Mouse (Mus musculus) hindbrain, embryonic 13.5 days (tissue): Measurements from ENCODE around the gene Pdpn. TPM values are rescaled to one million over a fixed set of nuclear protein-coding genes. Genes with fewer than 3 reads are reported as not detected.
"Not testable (repeated sequence)": the region's sequence is repeated elsewhere in the genome, so short reads cannot be mapped to it uniquely, and the experiment has no call there.

Experiments used
- ATAC-seq: fragments of 200-750 bp; cut with Nextera tagmentation; 2 replicates; pipeline ENCODE4 v1.8.0; 2017; ENCODE audit warnings: moderate TSS enrichment; ENCODE audit not compliant: low FRiP score
- H3K27ac ChIP-seq: fragments of 300-500 bp; sonication (generic); 2 replicates; pipeline ENCODE4 v1.5.1; 2015; ENCODE audit warnings: inconsistent platforms, mild to moderate bottlenecking, moderate library complexity
- H3K27me3 ChIP-seq: fragments of 300-500 bp; sonication (generic); 2 replicates; pipeline ENCODE4 v1.6.1; 2015; ENCODE audit warnings: mild to moderate bottlenecking, inconsistent platforms
- H3K36me3 ChIP-seq: fragments of 300-500 bp; sonication (generic); 2 replicates; pipeline ENCODE4 v1.6.1; 2015; ENCODE audit warnings: mild to moderate bottlenecking, inconsistent platforms
- H3K4me1 ChIP-seq: fragments of 300-500 bp; sonication (generic); replicated peaks from 2 replicates; pipeline ENCODE4 v1.6.1; 2015; ENCODE audit warnings: inconsistent platforms
- H3K4me2 ChIP-seq: fragments of 300-500 bp; sonication (generic); 2 replicates; pipeline ENCODE4 v1.6.1; 2015; ENCODE audit warnings: inconsistent platforms, mild to moderate bottlenecking, moderate library complexity
- H3K4me3 ChIP-seq: fragments of 300-500 bp; sonication (generic); 2 replicates; pipeline ENCODE4 v1.5.1; 2015; ENCODE audit warnings: mild to moderate bottlenecking, inconsistent platforms
- H3K9ac ChIP-seq: fragments of 300-500 bp; sonication (generic); 2 replicates; pipeline ENCODE4 v1.6.1; 2015; ENCODE audit warnings: mild to moderate bottlenecking, inconsistent platforms
- H3K9me3 ChIP-seq: fragments of 300-500 bp; sonication (generic); 2 replicates; pipeline ENCODE4 v1.6.1; 2016; ENCODE audit warnings: inconsistent platforms
- WGBS: fragments of 180-500 bp; shearing (Covaris S2); methylation state at CpG from one replicate; pipeline ENCODE4 v1.1.7; 2015; 5-methylcytosine and 5-hydroxymethylcytosine counted together
- polyA plus RNA-seq: library from polyadenylated mRNA; unstranded; fragments of >200 nt; fragmentation: Nextera tagmentation; extraction: Ambion mirVana; gene quantifications from 2 replicates; pipeline ENCODE4 v1.2.1, GENCODE M21; 2015

Pdpn gene
- polyA plus RNA-seq: 71.2 and 77.9 TPM in 2 replicates

- Histone ChIP-seq H3K27ac (peak within 1 kb of the TSS; percentile 66), H3K36me3 (no peaks in the 10 kb centered on the region), H3K4me2 (peak within 1 kb of the TSS; percentile 57), H3K4me1 (peaks cover 54% of the 10 kb centered on the region), H3K27me3 (no peaks in the 10 kb centered on the region; the same call in 1 of the 2 replicates), H3K9ac (peak within 1 kb of the TSS; percentile 65), H3K4me3 (peak within 1 kb of the TSS; percentile 42), H3K9me3 (no peaks in the 10 kb centered on the region)
- ATAC-seq: peak; percentile 50
- under 1% methylated on average over 31 of the region's 31 CpGs for WGBS
Measured at GRCm38 (mm10) chr4:143299325-143300070, at the start of gene Pdpn. Gene Pdpn (minus strand): TSS chr4:143299564.

DNA sequence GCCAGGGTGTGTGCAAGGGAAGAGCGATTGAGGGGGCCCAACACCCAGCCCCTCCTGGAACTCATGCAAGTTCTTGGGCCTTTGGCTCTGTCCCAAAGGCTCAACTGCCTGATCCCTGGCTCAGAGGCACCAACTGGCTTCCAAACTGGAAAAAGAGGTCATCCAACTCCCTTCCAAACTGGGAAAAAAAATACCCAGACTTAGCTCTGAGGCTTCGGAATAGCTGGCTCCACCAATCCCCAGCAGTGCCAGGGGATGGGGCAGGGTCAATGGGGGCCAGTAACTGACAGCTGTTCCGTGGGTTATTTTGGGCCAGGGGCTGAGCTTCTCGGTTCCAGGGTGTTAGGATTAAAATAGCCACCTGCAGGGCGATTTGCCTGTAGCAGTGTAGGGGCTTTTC lies 49.3 kb upstream of the Pdpn start:
- no peaks in the 10 kb centered on the region for H3K9me3 ChIP-seq
- no peak overlapping the region for H3K4me2 ChIP-seq
- peaks cover 21% of the 10 kb centered on the region for H3K4me1 ChIP-seq
- no peaks in the 10 kb centered on the region for H3K36me3 ChIP-seq
- ATAC-seq: no peak
- no peak overlapping the region for H3K4me3 ChIP-seq
- no peak overlapping the region for H3K9ac ChIP-seq
- H3K27ac ChIP-seq: no peak overlapping the region
- WGBS: 25% methylated on average over 5 of the region's 5 CpGs
- peaks cover 55% of the 10 kb centered on the region for H3K27me3 ChIP-seq

DNA sequence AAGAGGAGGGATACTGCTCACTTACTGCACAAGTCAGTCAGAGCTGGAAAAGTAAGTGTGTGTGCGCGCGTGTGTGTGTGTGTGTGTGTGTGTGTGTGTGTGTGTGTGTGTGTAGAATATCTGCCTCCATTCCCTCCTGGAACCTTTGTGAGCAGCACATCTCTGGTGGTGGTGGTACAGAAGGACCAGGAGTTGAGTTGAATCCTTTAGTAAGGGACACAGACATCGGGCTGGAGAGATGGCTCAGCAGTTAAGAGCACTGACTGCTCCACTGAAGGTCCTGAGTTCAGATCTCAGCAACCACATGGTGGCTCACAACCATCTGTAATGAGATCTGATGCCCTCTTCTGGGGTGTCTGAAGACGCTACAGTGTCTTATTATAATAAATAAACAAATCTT lies 46.1 kb upstream of the Pdpn start:
- Histone ChIP-seq H3K4me1 (peaks cover 18% of the 10 kb centered on the region), H3K27me3 (peaks cover 33% of the 10 kb centered on the region)
- H3K4me3 ChIP-seq, H3K36me3 ChIP-seq, H3K27ac ChIP-seq, H3K4me2 ChIP-seq, H3K9ac ChIP-seq, H3K9me3 ChIP-seq, ATAC-seq: not testable (repeated sequence)
- 88% methylated on average over 5 of the region's 5 CpGs for WGBS

DNA sequence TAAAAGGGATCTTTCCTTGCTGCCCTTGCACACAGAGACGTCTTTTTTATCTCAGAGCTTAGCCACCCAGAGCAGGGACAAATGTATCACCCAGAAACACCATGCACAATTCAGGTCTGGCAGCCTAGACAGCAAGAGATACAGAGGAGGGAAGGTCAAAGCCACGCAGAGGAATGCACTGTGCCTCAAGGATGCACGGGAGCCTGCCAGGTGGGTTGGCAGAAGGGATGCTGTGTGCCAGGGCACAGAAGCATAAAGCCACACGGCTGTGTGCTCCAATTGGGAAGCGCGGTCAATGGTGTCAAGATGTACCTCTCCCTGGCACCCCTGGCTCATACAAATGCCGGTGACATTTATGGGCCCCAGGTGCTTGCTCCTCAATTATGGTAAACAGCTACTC lies 42.1 kb upstream of the Pdpn start:
- H3K4me2 ChIP-seq: no peak overlapping the region
- no peaks in the 10 kb centered on the region for H3K9me3 ChIP-seq
- H3K27me3 ChIP-seq: no peaks in the 10 kb centered on the region
- ATAC-seq: no peak
- H3K9ac ChIP-seq: no peak overlapping the region
- H3K27ac ChIP-seq: no peak overlapping the region
- H3K36me3 ChIP-seq: no peaks in the 10 kb centered on the region
- no peak overlapping the region for H3K4me3 ChIP-seq
- H3K4me1 ChIP-seq: no peaks in the 10 kb centered on the region
- 82% methylated on average over 7 of the region's 7 CpGs for WGBS

DNA sequence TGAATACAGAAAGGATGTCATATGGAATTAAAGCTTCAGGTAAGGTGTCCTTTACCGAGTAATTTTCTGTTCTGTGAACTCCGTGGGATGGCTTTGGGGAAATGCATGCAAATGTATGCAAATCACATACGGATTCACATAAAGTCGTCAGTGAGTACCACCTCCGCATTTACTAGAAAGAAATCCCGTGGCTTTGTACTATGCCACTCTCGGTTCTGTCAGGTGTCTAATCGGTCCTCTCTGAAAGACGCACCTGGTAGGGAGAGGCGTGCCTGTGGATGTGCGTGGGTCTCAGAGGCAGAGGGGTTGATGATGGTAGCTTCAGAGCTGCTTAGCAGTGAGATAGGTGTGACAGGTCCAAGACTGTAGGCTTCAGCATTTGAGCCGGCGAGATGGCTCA lies 40.4 kb upstream of the Pdpn start:
- Histone ChIP-seq H3K9me3 (no peaks in the 10 kb centered on the region), H3K27me3 (no peaks in the 10 kb centered on the region), H3K36me3 (no peaks in the 10 kb centered on the region), H3K27ac (no peak overlapping the region), H3K4me3 (no peak overlapping the region), H3K4me2 (no peak overlapping the region), H3K4me1 (no peaks in the 10 kb centered on the region), H3K9ac (no peak overlapping the region)
- ATAC-seq: no peak
- 82% methylated on average over 13 of the region's 13 CpGs for WGBS

- no peaks in the 10 kb centered on the region for H3K9me3 ChIP-seq
- H3K27me3 ChIP-seq: no peaks in the 10 kb centered on the region
- H3K36me3 ChIP-seq: no peaks in the 10 kb centered on the region
- no peak overlapping the region for H3K9ac ChIP-seq
- H3K4me1 ChIP-seq: no peaks in the 10 kb centered on the region
- WGBS: 48% methylated on average over 2 of the region's 2 CpGs
- H3K27ac ChIP-seq: no peak overlapping the region
- H3K4me2 ChIP-seq: no peak overlapping the region
- H3K4me3 ChIP-seq: no peak overlapping the region
- no peak for ATAC-seq
Measured at GRCm38 (mm10) chr4:143336096-143336495, 36.7 kb upstream of the Pdpn start.

DNA sequence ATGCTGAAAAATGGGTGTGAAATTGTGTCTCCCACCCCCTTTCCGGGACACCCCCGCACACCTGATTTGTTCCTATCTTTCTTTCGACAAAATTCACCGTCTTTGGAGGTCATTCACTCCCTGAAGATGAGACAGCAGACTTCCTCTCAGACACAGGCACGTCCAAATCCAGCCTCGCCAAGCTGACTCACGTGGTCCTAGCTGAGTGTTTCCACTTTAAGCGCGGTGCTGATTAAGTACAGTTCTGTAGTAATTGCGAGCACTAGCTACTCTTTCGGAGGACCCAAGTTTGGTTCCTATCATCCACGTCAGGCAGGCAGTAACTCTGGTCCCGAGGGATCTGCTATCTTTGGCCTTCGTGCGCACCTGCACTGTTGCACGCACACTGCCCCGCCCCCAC lies 35.6 kb upstream of the Pdpn start:
- ATAC-seq: no peak
- Histone ChIP-seq H3K9me3 (no peaks in the 10 kb centered on the region), H3K27ac (no peak overlapping the region), H3K4me2 (no peak overlapping the region), H3K9ac (no peak overlapping the region), H3K4me1 (no peaks in the 10 kb centered on the region), H3K4me3 (no peak overlapping the region), H3K27me3 (no peaks in the 10 kb centered on the region), H3K36me3 (no peaks in the 10 kb centered on the region)
- 93% methylated on average over 17 of the region's 17 CpGs for WGBS

GRCm38 (mm10) chr4:143334145-143334544 lies 34.8 kb upstream of the Pdpn start:
- Histone ChIP-seq H3K9me3 (no peaks in the 10 kb centered on the region), H3K9ac (no peak overlapping the region), H3K27ac (no peak overlapping the region), H3K36me3 (no peaks in the 10 kb centered on the region), H3K27me3 (no peaks in the 10 kb centered on the region), H3K4me1 (no peaks in the 10 kb centered on the region), H3K4me3 (no peak overlapping the region), H3K4me2 (no peak overlapping the region)
- 66% methylated on average over 5 of the region's 5 CpGs for WGBS
- no peak for ATAC-seq

- Histone ChIP-seq H3K9me3 (no peaks in the 10 kb centered on the region), H3K4me1 (no peaks in the 10 kb centered on the region), H3K4me3 (no peak overlapping the region), H3K36me3 (no peaks in the 10 kb centered on the region), H3K27ac (no peak overlapping the region), H3K9ac (no peak overlapping the region), H3K27me3 (no peaks in the 10 kb centered on the region), H3K4me2 (no peak overlapping the region)
- ATAC-seq: no peak
- WGBS: 90% methylated on average over 1 of the region's 1 CpGs
Measured at GRCm38 (mm10) chr4:143331787-143332186, 32.4 kb upstream of the Pdpn start.

DNA sequence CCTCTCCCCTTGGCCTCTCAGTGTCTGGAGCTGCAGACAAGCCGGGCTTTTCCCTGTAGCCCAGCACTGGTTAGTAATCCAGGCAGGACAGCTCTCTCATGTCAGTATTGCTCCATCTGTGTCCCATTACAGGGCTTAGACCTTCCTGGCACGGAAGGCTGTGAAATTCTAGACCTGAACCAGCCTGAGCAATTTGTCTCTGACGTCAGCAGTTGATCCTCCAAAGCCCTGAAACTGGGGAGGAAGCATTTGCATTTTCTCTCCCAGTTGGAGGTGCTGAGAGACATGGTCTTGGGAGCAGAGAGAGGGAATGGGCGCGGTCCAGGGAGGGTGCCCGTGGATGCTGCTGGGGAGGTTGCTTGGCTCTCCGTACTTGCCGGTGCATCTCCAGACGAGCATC lies 31.2 kb upstream of the Pdpn start:
- Histone ChIP-seq H3K4me3 (no peak overlapping the region), H3K27ac (no peak overlapping the region), H3K27me3 (no peaks in the 10 kb centered on the region), H3K9me3 (no peaks in the 10 kb centered on the region), H3K4me1 (no peaks in the 10 kb centered on the region), H3K9ac (0 out of 2 replicates have a peak overlapping the region, but pooled peaks have one; percentile 15), H3K4me2 (no peak overlapping the region), H3K36me3 (no peaks in the 10 kb centered on the region)
- no peak for ATAC-seq
- WGBS: 35% methylated on average over 9 of the region's 9 CpGs

GRCm38 (mm10) chr4:143325625-143325941 lies 26.2 kb upstream of the Pdpn start:
- 0 out of 2 replicates have a peak, but pooled peaks have one; percentile 52 for ATAC-seq
- Histone ChIP-seq H3K9ac (0 out of 2 replicates have a peak overlapping the region, but pooled peaks have one; percentile 21), H3K4me3 (peak overlapping the region; percentile 28), H3K4me2 (peak overlapping the region; percentile 58), H3K27me3 (no peaks in the 10 kb centered on the region), H3K9me3 (no peaks in the 10 kb centered on the region), H3K36me3 (no peaks in the 10 kb centered on the region), H3K27ac (peak overlapping the region; percentile 75; the same call in 1 of the 2 replicates), H3K4me1 (peaks cover 13% of the 10 kb centered on the region)
- WGBS: 2% methylated on average over 10 of the region's 10 CpGs

GRCm38 (mm10) chr4:143324925-143325624 lies 25.7 kb upstream of the Pdpn start:
- peak overlapping the region; percentile 21; the same call in 1 of the 2 replicates for H3K9ac ChIP-seq

More at GRCm38 (mm10) chr4:143324925-143325624, 25.7 kb upstream of the Pdpn start:
- Histone ChIP-seq H3K4me3 (peak overlapping the region; percentile 28), H3K4me1 (peaks cover 13% of the 10 kb centered on the region), H3K9me3 (no peaks in the 10 kb centered on the region), H3K36me3 (no peaks in the 10 kb centered on the region), H3K27me3 (no peaks in the 10 kb centered on the region), H3K4me2 (peak overlapping the region; percentile 58), H3K27ac (peak overlapping the region; percentile 75)
- 13% methylated on average over 15 of the region's 15 CpGs for WGBS
- peak; percentile 50 for ATAC-seq
